Mouse (Mus musculus) CH12.LX (cell line): ENCODE results near the gene P3h3.

ENCODE experiments used
- CHD2 ChIP-seq: IDR thresholded peaks from 2 replicates; pipeline ENCODE4 v1.6.1; 2011; ENCODE audit warnings: low read length, improper control_type of control experiment
- CTCF ChIP-seq, 2 experiments: IDR thresholded peaks in 1 of 2; conservative IDR thresholded peaks in 1 of 2; 2 replicates each; pipeline ENCODE4 v1.5.1; 2011 to 2012; ENCODE audit warnings: low read depth in 2 of 2, low read length in 2 of 2, improper control_type of control experiment in 1 of 2, inconsistent platforms in 1 of 2, mild to moderate bottlenecking in 1 of 2, moderate library complexity in 1 of 2
- EP300 ChIP-seq: IDR thresholded peaks from 2 replicates; pipeline ENCODE4 v1.6.1; 2011; ENCODE audit warnings: low read length, improper control_type of control experiment
- HCFC1 ChIP-seq: IDR thresholded peaks from 2 replicates; pipeline ENCODE4 v1.6.1; 2012; ENCODE audit warnings: low read depth, mild to moderate bottlenecking, inconsistent platforms, low read length, improper control_type of control experiment
- MAFK ChIP-seq: IDR thresholded peaks from 2 replicates; pipeline ENCODE4 v1.6.1; 2011; ENCODE audit warnings: low read length, improper control_type of control experiment; ENCODE audit not compliant: insufficient replicate concordance
- MAZ ChIP-seq: IDR thresholded peaks from 2 replicates; pipeline ENCODE4 v1.6.1; 2012; ENCODE audit warnings: low read depth, mild to moderate bottlenecking, inconsistent platforms, low read length, improper control_type of control experiment, moderate library complexity
- NELFE ChIP-seq: IDR thresholded peaks from 2 replicates; pipeline ENCODE4 v1.6.1; 2011; ENCODE audit warnings: low read depth, low read length, improper control_type of control experiment
- POLR2A ChIP-seq: IDR thresholded peaks from 2 replicates; pipeline ENCODE4 v1.6.1; 2011; ENCODE audit warnings: low read depth, mild to moderate bottlenecking, improper control_type of control experiment, low read length
- POLR2AphosphoS2 ChIP-seq: IDR thresholded peaks from 2 replicates; pipeline ENCODE4 v1.6.1; 2011; ENCODE audit warnings: low read depth, low read length, improper control_type of control experiment
- RAD21 ChIP-seq: IDR thresholded peaks from 2 replicates; pipeline ENCODE4 v1.6.1; 2011; ENCODE audit warnings: low read depth, mild to moderate bottlenecking, low read length, improper control_type of control experiment, moderate library complexity
- USF1 ChIP-seq: IDR thresholded peaks from 2 replicates; pipeline ENCODE4 v1.6.1; 2014; ENCODE audit warnings: low read depth, mild to moderate bottlenecking, inconsistent platforms, low read length, improper control_type of control experiment
- USF2 ChIP-seq: conservative IDR thresholded peaks from 2 replicates; pipeline ENCODE4 v1.6.1; 2011; ENCODE audit warnings: low read depth, low read length, improper control_type of control experiment
- ZC3H11A ChIP-seq: IDR thresholded peaks from 2 replicates; pipeline ENCODE4 v1.6.1; 2012; ENCODE audit warnings: low read depth, mild to moderate bottlenecking, inconsistent platforms, low read length, improper control_type of control experiment
- ZNF384 ChIP-seq: IDR thresholded peaks from 2 replicates; pipeline ENCODE4 v1.6.1; 2012; ENCODE audit warnings: low read depth, low read length, improper control_type of control experiment, inconsistent platforms

DNA sequence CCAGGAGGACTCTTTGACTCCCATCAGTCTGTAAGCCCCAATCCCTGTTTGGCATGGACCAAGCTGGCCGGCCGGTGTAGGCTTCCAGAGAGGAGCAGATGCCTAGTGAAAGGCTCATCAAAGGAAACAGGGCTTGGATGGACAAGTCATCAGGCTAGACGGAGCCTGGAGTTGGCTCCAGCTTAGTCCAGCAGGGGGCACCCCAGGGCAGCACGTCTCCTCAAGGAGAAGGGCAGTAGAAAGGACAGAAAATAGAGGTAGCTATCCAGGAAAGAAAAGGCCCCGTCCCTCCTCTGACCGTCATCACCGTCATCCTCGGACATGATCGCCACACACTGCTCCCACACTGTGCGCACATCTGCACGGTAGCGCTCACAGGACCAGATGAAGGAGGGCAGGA lies 2.2 kb upstream of the P3h3 start:
- TF ChIP-seq CTCF (conservative IDR thresholded peaks at IDR 0.05 in 1 of 2, IDR thresholded peaks at IDR 0.05 in 1 of 2; ENCODE audit: low read depth in 2 of 2, low read length in 2 of 2) (peak; percentile 61 to 95), RAD21 (peak; percentile 96), NELFE (peak; percentile 40; the same call in 1 of the 2 replicates), ZNF384 (no peak), HCFC1 (no peak), MAZ (no peak), ZC3H11A (peak; percentile 71), POLR2A (no peak), USF2 (no peak), MAFK (no peak), EP300 (no peak), USF1 (no peak), CHD2 (no peak), POLR2AphosphoS2 (no peak)
